Mouse (Mus musculus) small intestine, adult 2 months (tissue): ENCODE results near the gene Hsd11b2. TPM values are rescaled to one million over a fixed set of nuclear protein-coding genes. Genes with fewer than 3 reads are reported as not detected.

Source experiments
- H3K27ac ChIP-seq: fragments of 200-500 bp; 2 replicates; pipeline ENCODE4 v1.5.1; 2012; ENCODE audit warnings: low read depth, low read length, control low read depth, inconsistent platforms; ENCODE audit not compliant: insufficient read depth
- H3K27me3 ChIP-seq: fragments of 200-500 bp; 2 replicates; pipeline ENCODE4 v1.6.1; 2012; ENCODE audit warnings: mild to moderate bottlenecking, moderate library complexity, low read length, inconsistent platforms; ENCODE audit not compliant: control insufficient read depth, insufficient read depth
- H3K36me3 ChIP-seq: fragments of 200-500 bp; 2 replicates; pipeline ENCODE4 v1.6.1; 2012; ENCODE audit warnings: mild to moderate bottlenecking, low read length, control low read depth, inconsistent platforms; ENCODE audit not compliant: control insufficient read depth, insufficient read depth
- H3K4me1 ChIP-seq: fragments of 200-500 bp; 2 replicates; pipeline ENCODE4 v1.6.1; 2012; ENCODE audit warnings: low read length, inconsistent platforms, mixed read lengths; ENCODE audit not compliant: control insufficient read depth, insufficient read depth, insufficient read length
- H3K4me3 ChIP-seq: fragments of 200-500 bp; 2 replicates; pipeline ENCODE4 v1.5.1; 2012; ENCODE audit warnings: low read depth, mild to moderate bottlenecking, control low read depth, inconsistent platforms, low read length, moderate library complexity
- CTCF ChIP-seq: fragments of 200-500 bp; IDR thresholded peaks from 2 replicates; pipeline ENCODE4 v1.5.1; 2012; ENCODE audit warnings: low read depth, mild to moderate bottlenecking, control low read depth, inconsistent platforms, low read length, moderate library complexity, mixed read lengths; ENCODE audit not compliant: insufficient replicate concordance, insufficient read length; ENCODE audit errors: extremely low read depth
- POLR2A ChIP-seq: fragments of 200-500 bp; IDR thresholded peaks from 2 replicates; pipeline ENCODE4 v1.6.1; 2012; ENCODE audit warnings: low read depth, mild to moderate bottlenecking, control low read depth, inconsistent platforms, low read length, moderate library complexity
- WGBS: fragments of 180-500 bp; shearing (Covaris S2); methylation state at CpG from one replicate; pipeline ENCODE4 v1.1.7; 2018; 5-methylcytosine and 5-hydroxymethylcytosine counted together
- polyA plus RNA-seq: library from polyadenylated mRNA; depleted of rRNA; stranded (reverse); fragments of >200 nt; gene quantifications from 2 replicates; pipeline ENCODE4 v1.2.3, GENCODE M21; 2012

Hsd11b2 gene
- polyA plus RNA-seq, 1 experiment: 12.2 TPM

GRCm38 (mm10) chr8:105516018-105516645 lies 2.4 kb upstream of the Hsd11b2 start:
- no peaks in the 10 kb centered on the region for H3K36me3 ChIP-seq
- peak overlapping the region; percentile 32 for H3K4me3 ChIP-seq
- peak; percentile 23; the same call in 1 of the 2 replicates for TF ChIP-seq POLR2A
- TF ChIP-seq CTCF: peak; percentile 94; the same call in 1 of the 2 replicates
- H3K27me3 ChIP-seq: no peaks in the 10 kb centered on the region
- H3K4me1 ChIP-seq: peaks cover 18% of the 10 kb centered on the region
- 12% methylated on average over 12 of the region's 12 CpGs for WGBS
- no peak overlapping the region for H3K27ac ChIP-seq

- H3K4me1 ChIP-seq: peaks cover 18% of the 10 kb centered on the region
- H3K27ac ChIP-seq: peak overlapping the region; percentile 38
- WGBS: 46% methylated on average over 8 of the region's 8 CpGs
- H3K36me3 ChIP-seq: peaks cover 4% of the 10 kb centered on the region; the same call in 1 of the 2 replicates
- no peak overlapping the region for H3K4me3 ChIP-seq
- TF ChIP-seq POLR2A (no peak), CTCF (no peak)
- H3K27me3 ChIP-seq: no peaks in the 10 kb centered on the region
These were observed 1.2 kb upstream of the Hsd11b2 start for GRCm38 (mm10) chr8:105517346-105517745.

GRCm38 (mm10) chr8:105519591-105519990 lies 1.0 kb downstream of the Hsd11b2 start:
- H3K4me1 ChIP-seq: peaks cover 18% of the 10 kb centered on the region
- H3K36me3 ChIP-seq: peaks cover 13% of the 10 kb centered on the region
- 3% methylated on average over 2 of the region's 2 CpGs for WGBS
- H3K27ac ChIP-seq: no peak overlapping the region
- TF ChIP-seq CTCF: no peak
- TF ChIP-seq POLR2A: no peak
- H3K27me3 ChIP-seq: no peaks in the 10 kb centered on the region
- H3K4me3 ChIP-seq: no peak overlapping the region

DNA sequence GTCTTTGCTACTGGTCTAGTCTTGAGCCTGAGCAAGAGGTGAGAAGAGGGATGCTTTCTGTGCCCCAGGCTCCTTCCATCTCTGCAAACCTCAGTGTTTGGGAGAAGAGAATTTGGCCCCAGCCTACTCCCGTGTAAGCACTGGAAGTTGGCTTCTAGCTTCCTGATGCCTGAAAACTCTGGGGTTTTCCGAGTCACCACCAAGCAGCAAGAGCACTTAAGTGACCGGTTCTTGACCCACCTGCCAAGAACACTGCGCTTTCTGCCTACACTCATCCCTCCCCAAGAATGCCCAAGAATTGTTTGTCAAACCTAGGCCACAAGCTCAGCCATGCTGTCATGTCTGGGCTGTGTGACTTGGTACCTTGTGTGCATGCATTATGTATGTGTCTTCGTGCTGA lies 2.0 kb downstream of the Hsd11b2 start:
- WGBS: 88% methylated on average over 5 of the region's 5 CpGs
- H3K4me3 ChIP-seq: no peak overlapping the region
- H3K36me3 ChIP-seq: peaks cover 22% of the 10 kb centered on the region
- H3K4me1 ChIP-seq: peaks cover 18% of the 10 kb centered on the region
- TF ChIP-seq POLR2A: no peak
- no peak for TF ChIP-seq CTCF
- no peak overlapping the region for H3K27ac ChIP-seq
- no peaks in the 10 kb centered on the region for H3K27me3 ChIP-seq

- WGBS: 60% methylated on average over 3 of the region's 3 CpGs
- peaks cover 22% of the 10 kb centered on the region for H3K36me3 ChIP-seq
- TF ChIP-seq CTCF (no peak), POLR2A (no peak)
- H3K27ac ChIP-seq: no peak overlapping the region
- no peak overlapping the region for H3K4me3 ChIP-seq
- H3K27me3 ChIP-seq: no peaks in the 10 kb centered on the region
- peaks cover 17% of the 10 kb centered on the region for H3K4me1 ChIP-seq
These were observed 2.5 kb downstream of the Hsd11b2 start for GRCm38 (mm10) chr8:105521061-105521460.

- Histone ChIP-seq H3K27me3 (no peaks in the 10 kb centered on the region), H3K4me3 (no peak overlapping the region), H3K4me1 (peaks cover 14% of the 10 kb centered on the region), H3K27ac (no peak overlapping the region), H3K36me3 (peaks cover 25% of the 10 kb centered on the region)
- 90% methylated on average over 21 of the region's 21 CpGs for WGBS
- TF ChIP-seq POLR2A (no peak), CTCF (no peak)
These were observed 3.6 kb downstream of the Hsd11b2 start for GRCm38 (mm10) chr8:105521995-105522769.

DNA sequence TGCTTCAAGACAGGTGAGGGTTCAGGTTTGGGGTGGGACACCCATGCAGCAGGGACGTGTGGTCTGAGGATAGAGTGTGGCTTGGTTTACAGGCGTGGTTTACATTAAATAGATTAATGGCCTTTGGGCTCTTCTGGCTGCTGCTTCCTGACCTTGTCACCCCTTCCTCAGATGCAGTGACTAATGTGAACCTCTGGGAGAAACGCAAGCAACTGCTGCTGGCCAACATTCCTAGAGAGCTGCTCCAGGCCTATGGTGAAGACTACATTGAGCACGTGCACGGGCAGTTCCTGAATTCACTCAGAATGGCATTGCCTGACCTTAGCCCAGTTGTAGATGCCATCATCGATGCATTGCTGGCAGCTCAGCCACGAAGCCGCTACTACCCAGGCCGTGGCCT lies 4.3 kb downstream of the Hsd11b2 start:
- 81% methylated on average over 9 of the region's 9 CpGs for WGBS

More for the DNA sequence above, 4.3 kb downstream of the Hsd11b2 start:
- Histone ChIP-seq H3K27me3 (no peaks in the 10 kb centered on the region), H3K4me3 (no peak overlapping the region), H3K4me1 (peaks cover 10% of the 10 kb centered on the region), H3K36me3 (peaks cover 25% of the 10 kb centered on the region), H3K27ac (no peak overlapping the region)
- TF ChIP-seq POLR2A (no peak), CTCF (no peak)
